Mouse (Mus musculus) brain, embryonic 14.5 days (tissue): ENCODE measurements around the gene Thada. TPM values are rescaled to one million over a fixed set of nuclear protein-coding genes. Genes with fewer than 3 reads are reported as not detected.

Source experiments
- DNase-seq: peaks from one replicate; pipeline ENCODE4 v3.0.0-alpha.2; 2011; ENCODE audit warnings: low read depth
- CTCF ChIP-seq: fragments of 200-500 bp; IDR thresholded peaks from 2 replicates; pipeline ENCODE4 v1.5.1; 2012; ENCODE audit warnings: inconsistent platforms, mild to moderate bottlenecking, moderate library complexity, borderline replicate concordance; ENCODE audit not compliant: insufficient read depth, insufficient read length; ENCODE audit errors: extremely low read depth
- POLR2A ChIP-seq: fragments of 200-500 bp; IDR thresholded peaks from 2 replicates; pipeline ENCODE4 v1.6.1; 2012; ENCODE audit warnings: mild to moderate bottlenecking, inconsistent platforms, borderline replicate concordance; ENCODE audit not compliant: poor library complexity, insufficient read depth, insufficient read length, severe bottlenecking; ENCODE audit errors: extremely low read depth
- polyA plus RNA-seq: library from polyadenylated mRNA; depleted of rRNA; stranded (reverse); fragments of >200 nt; gene quantifications from 2 replicates; pipeline ENCODE4 v1.2.3, GENCODE M21; 2012

Gene Thada
- polyA plus RNA-seq, 1 experiment: 10.2 TPM

DNA sequence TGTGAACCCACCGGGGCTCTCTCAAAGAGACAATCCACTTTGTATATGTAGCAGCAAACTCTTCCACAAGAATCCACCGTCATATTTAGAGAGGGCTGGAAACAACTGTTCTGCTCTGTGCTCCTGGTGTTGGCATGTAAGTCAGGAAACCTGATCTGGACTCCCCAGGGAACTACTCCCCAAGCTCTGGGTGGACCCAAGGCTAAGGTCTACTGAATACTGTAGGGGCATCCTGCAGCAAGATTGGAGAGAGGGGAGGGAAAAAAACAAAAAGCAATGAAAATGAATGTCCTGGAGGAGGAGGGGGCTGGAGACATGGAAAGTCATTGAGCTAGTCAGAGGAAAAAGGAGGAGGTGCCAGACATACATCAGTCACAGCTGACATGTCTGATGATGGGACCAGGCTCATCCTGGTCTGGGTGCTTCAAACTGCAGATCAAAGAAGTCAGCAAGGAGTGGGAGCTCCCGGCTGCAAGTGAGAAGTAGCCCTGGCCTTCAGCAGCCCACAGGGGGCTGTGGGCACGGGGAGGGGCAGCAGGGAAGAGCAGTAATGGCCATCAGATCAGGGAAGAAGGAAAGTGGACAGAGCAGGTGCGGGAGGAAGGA, 208.0 kb downstream of the Thada start:
- TF ChIP-seq CTCF: no peak
- no peak for TF ChIP-seq POLR2A
- DNase-seq: no peak

- DNase-seq: no peak
- TF ChIP-seq CTCF (no peak), POLR2A (no peak)
Observed at GRCm38 (mm10) chr17:84256278-84256819, 209.7 kb downstream of the Thada start.

DNA sequence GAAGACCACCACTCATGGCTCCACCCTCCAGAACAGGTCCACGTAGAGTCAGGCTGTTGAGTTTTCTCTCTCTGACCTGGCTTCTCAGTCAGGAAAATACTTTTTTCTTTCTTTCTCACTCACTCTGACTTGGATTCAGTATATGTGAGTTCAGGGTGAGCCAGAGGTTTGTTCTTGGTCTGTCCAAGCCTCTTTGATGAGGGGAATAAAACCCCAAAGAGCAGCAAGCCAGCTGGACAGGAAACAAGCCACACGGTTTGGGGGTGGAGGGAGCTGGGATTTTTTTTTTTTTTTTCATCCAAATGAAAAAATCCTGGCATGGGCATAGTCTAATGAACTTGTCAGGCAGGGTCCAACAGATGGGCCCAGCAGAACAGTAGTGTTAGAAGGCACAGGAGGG, 210.2 kb downstream of the Thada start:
- TF ChIP-seq POLR2A (no peak), CTCF (no peak)
- no peak for DNase-seq

DNA sequence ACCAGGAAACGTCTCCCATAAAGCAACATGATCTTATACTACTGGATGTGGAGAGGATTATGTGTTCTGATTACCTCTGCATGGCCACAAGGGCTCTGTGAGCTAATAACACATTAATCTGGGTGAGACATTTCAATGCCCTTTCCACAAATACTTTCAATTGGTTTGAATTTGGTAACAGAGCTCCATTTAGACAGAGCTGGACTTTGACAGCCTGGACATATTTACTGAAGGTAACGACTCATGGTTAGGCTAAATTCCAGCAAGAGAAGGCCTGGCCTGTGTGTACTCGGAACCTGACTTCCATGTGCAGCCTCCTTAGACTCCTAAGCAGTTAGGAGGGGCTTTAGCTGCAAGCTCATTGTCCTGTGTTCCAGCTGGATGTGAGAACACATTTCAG, 214.6 kb downstream of the Thada start:
- no peak for DNase-seq
- TF ChIP-seq CTCF (no peak), POLR2A (no peak)

GRCm38 (mm10) chr17:84244182-84244920, 221.7 kb downstream of the Thada start:
- TF ChIP-seq CTCF (no peak), POLR2A (no peak)
- no peak for DNase-seq

- no peak for TF ChIP-seq CTCF
- TF ChIP-seq POLR2A: no peak
- no peak for DNase-seq
Observed at GRCm38 (mm10) chr17:84243759-84244158, 222.2 kb downstream of the Thada start.

DNA sequence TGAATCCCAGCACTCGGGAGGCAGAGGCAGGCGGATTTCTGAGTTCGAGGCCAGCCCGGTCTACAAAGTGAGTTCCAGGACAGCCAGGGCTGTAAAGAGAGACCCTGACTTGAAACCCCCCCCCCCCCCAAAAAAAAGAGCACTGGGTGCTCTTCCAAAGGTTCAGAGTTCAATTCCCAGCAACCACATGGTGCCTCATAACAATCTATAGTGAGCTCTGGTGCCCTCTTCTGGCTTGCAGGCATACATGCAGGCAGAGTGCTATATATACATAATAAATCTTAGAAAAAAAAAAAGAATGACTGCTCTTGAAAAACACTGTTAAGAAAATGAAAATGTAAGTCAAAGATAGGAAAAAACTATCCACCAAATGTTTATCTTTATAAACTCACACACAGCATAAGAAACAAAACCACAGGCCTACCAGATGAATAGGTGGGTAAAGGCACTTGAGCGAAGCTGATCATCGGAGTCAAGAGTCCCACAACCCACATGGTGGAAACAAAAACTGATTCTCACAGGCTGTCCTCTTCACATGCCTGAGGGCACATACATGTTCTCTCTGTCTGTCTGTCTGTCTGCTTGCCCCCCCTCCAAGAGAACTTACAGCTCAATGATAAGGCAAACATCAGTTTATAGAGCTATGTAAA, 224.6 kb downstream of the Thada start:
- TF ChIP-seq CTCF: no peak
- TF ChIP-seq POLR2A: no peak
- DNase-seq: no peak

- DNase-seq: no peak
Observed at GRCm38 (mm10) chr17:84239679-84240292, 226.2 kb downstream of the Thada start.

GRCm38 (mm10) chr17:84238174-84238573, 227.8 kb downstream of the Thada start:
- DNase-seq: no peak
- TF ChIP-seq POLR2A (no peak), CTCF (no peak)

More at GRCm38 (mm10) chr17:84239679-84240292, 226.2 kb downstream of the Thada start:
- TF ChIP-seq POLR2A (no peak), CTCF (no peak)

DNA sequence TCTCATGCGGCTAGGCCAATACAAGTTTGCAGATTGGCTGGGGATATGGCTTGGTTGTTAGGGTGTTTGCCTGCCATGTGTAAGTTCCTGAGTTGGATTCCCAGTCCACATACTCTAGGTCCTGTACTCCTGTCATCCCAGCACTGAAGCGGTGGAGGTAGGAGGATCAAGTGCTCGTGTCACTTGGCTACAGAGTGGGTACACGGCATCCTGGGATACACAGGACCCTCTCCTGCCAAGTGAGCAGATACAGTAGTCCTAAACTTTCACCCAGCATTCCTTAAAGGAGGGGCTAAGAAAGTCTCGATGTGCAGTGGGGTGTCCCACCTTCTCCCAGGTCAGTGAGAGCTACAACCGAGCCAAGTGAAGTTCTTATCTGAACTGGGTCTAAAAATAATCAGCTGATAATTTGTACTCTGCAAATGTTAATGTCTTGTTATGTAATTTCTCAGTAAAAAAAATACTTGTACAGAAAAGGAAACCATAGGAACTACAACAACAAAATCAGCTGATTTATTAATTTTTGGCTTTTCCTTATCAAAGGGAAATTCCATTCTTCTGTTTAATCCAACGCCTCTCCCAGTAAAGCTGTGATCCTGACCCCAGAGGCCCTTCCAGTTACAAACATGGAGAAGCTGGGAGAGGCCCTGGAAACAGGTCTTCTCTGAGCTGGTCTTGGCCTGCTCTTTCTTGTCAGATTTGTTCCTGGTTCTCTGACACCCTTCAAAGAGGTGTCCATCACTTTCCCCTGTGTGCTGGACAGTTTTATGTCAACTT, 229.0 kb downstream of the Thada start:
- TF ChIP-seq CTCF (no peak), POLR2A (no peak)
- no peak for DNase-seq
